Mouse (Mus musculus) megakaryocyte, embryonic 14.5 days (primary cell): Measurements from ENCODE around the gene Ap3b1. TPM values are rescaled to one million over a fixed set of nuclear protein-coding genes. Genes with fewer than 3 reads are reported as not detected.

Source experiments
- H3K27me3 ChIP-seq: replicated peaks from 2 replicates; pipeline ENCODE3; 2012; ENCODE audit warnings: inconsistent platforms
- H3K36me3 ChIP-seq: replicated peaks from 2 replicates; pipeline ENCODE3; 2012; ENCODE audit warnings: low read length, inconsistent platforms, mixed read lengths
- H3K4me1 ChIP-seq: 2 replicates; pipeline ENCODE4 v1.6.1; 2012; ENCODE audit warnings: inconsistent platforms
- H3K4me3 ChIP-seq: replicated peaks from 2 replicates; pipeline ENCODE3; 2012; ENCODE audit warnings: moderate library complexity, mild to moderate bottlenecking, inconsistent platforms
- H3K9me3 ChIP-seq: 2 replicates; pipeline ENCODE4 v1.6.1; 2012; ENCODE audit warnings: inconsistent platforms
- FLI1 ChIP-seq: IDR thresholded peaks from 2 replicates; pipeline ENCODE4 v1.6.1; 2012; ENCODE audit warnings: low read length, inconsistent platforms, mixed read lengths
- GATA1 ChIP-seq: IDR thresholded peaks from 3 replicates; pipeline ENCODE4 v1.6.1; 2012; ENCODE audit warnings: mixed read lengths, low read length, inconsistent platforms, borderline replicate concordance
- polyA plus RNA-seq: library from polyadenylated mRNA; stranded (reverse); fragments of >175 nt; gene quantifications from 2 replicates; pipeline ENCODE4 v1.2.3, GENCODE M21; 2012; ENCODE audit warnings: low replicate concordance; ENCODE audit not compliant: insufficient read depth

The Ap3b1 gene
- polyA plus RNA-seq, 1 experiment = 19.0 TPM

- no peaks in the 10 kb centered on the region for H3K4me1 ChIP-seq
- no peaks in the 10 kb centered on the region for H3K27me3 ChIP-seq
- H3K4me3 ChIP-seq = no peak overlapping the region
- no peak for TF ChIP-seq GATA1
- TF ChIP-seq FLI1 = no peak
- H3K36me3 ChIP-seq = peaks cover 57% of the 10 kb centered on the region
- H3K9me3 ChIP-seq = no peaks in the 10 kb centered on the region
These were observed 190.8 kb downstream of the Ap3b1 start for GRCm38 (mm10) chr13:94549580-94549979.

- Histone ChIP-seq H3K27me3 (no peaks in the 10 kb centered on the region), H3K4me3 (no peak overlapping the region), H3K4me1 (no peaks in the 10 kb centered on the region), H3K9me3 (no peaks in the 10 kb centered on the region), H3K36me3 (peaks cover 54% of the 10 kb centered on the region)
- TF ChIP-seq FLI1 = no peak
- no peak for TF ChIP-seq GATA1
These were observed 191.3 kb downstream of the Ap3b1 start for GRCm38 (mm10) chr13:94550037-94550436.

- Histone ChIP-seq H3K4me1 (peaks cover 3% of the 10 kb centered on the region; the same call in 1 of the 2 replicates), H3K36me3 (peaks cover 40% of the 10 kb centered on the region), H3K4me3 (no peak overlapping the region), H3K27me3 (no peaks in the 10 kb centered on the region), H3K9me3 (no peaks in the 10 kb centered on the region)
- TF ChIP-seq FLI1 (no peak), GATA1 (no peak)
These were observed 201.3 kb downstream of the Ap3b1 start for GRCm38 (mm10) chr13:94560011-94560410.

DNA sequence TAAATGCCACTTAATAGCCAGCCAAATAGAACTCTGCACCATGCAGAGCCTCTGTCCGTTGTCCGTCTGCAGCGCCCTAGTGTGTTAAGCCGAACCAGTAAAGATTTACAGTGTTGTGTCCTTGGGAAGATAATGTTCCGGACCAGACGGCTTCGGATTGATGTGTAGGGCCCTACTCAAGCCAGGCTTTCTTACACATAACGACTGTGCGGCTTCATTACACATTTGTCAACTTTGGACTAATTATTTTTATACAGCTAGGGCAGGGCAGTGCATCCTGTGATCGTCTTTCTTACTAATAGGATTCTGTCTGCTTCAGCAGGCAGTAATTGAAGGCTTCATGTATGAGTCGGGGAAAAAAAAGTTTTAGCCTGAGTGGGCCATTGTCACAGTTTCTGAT, 202.1 kb downstream of the Ap3b1 start:
- TF ChIP-seq FLI1 (no peak), GATA1 (no peak)
- Histone ChIP-seq H3K4me1 (peaks cover 3% of the 10 kb centered on the region; the same call in 1 of the 2 replicates), H3K4me3 (no peak overlapping the region), H3K9me3 (no peaks in the 10 kb centered on the region), H3K36me3 (peaks cover 49% of the 10 kb centered on the region), H3K27me3 (no peaks in the 10 kb centered on the region)

- Histone ChIP-seq H3K4me3 (no peak overlapping the region), H3K4me1 (peaks cover 3% of the 10 kb centered on the region; the same call in 1 of the 2 replicates), H3K9me3 (no peaks in the 10 kb centered on the region), H3K36me3 (peaks cover 68% of the 10 kb centered on the region), H3K27me3 (no peaks in the 10 kb centered on the region)
- TF ChIP-seq FLI1 (no peak), GATA1 (no peak)
These were observed 204.0 kb downstream of the Ap3b1 start for GRCm38 (mm10) chr13:94562652-94563339.

- Histone ChIP-seq H3K36me3 (peaks cover 74% of the 10 kb centered on the region), H3K4me3 (no peak overlapping the region), H3K4me1 (peaks cover 3% of the 10 kb centered on the region; the same call in 1 of the 2 replicates), H3K27me3 (no peaks in the 10 kb centered on the region), H3K9me3 (no peaks in the 10 kb centered on the region)
- no peak for TF ChIP-seq FLI1
- TF ChIP-seq GATA1 = no peak
These were observed 205.1 kb downstream of the Ap3b1 start for GRCm38 (mm10) chr13:94563836-94564235.

DNA sequence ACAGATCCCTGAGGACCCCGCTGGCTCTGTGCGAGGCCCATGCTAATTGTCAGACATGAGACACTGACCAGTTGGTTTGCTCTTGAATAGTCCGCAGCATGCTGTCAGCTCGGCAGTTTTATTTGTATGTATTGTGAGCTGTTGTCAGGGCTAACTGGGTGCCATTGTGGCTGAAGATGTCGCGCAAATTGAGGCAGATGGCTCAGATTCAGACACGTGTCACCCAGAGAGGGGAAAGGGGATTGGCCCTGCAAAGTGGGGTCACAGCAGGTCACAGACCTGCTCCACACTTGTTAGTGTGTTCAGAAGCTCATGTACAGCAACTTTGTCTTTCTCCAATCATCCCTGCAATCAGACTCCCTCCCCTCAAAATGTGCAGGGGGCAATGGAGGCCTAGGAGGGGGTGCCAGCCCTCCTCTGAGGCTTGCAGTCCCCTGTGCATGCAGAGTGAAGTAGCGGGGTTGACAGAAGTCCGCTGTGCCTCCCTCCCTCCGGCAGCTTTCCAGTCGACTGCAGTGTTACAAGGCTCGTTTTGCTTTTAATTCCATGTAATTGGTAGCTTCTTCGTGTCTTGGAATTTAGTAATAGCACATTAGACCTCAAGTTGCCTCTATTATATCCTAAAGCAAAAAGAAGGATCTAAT, 205.7 kb downstream of the Ap3b1 start:
- TF ChIP-seq GATA1 = no peak
- TF ChIP-seq FLI1 = no peak
- Histone ChIP-seq H3K36me3 (peaks cover 81% of the 10 kb centered on the region), H3K27me3 (no peaks in the 10 kb centered on the region), H3K4me1 (peaks cover 3% of the 10 kb centered on the region; the same call in 1 of the 2 replicates), H3K9me3 (no peaks in the 10 kb centered on the region), H3K4me3 (no peak overlapping the region)

DNA sequence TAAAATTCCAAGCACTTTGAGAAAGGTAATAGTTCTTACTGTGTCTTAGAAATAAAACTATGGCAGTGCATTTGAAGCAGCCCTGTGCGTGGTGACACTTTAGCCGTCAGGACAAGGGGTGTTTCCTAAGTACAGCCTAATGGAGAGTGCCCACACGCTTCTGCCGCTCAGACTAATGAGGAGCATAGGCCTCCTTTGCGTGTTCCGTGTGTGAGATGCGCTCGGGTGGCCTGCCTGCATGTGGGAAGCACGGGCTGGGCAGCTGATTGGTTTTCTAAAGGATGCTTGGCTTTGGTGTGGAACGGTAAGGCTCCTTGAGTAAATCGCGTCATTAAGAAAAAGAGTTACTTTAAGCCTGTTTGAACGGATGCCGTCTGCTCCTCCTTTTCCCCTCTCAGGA, 206.4 kb downstream of the Ap3b1 start:
- peaks cover 87% of the 10 kb centered on the region for H3K36me3 ChIP-seq
- H3K27me3 ChIP-seq = no peaks in the 10 kb centered on the region
- H3K9me3 ChIP-seq = no peaks in the 10 kb centered on the region
- no peak overlapping the region for H3K4me3 ChIP-seq
- TF ChIP-seq GATA1 (no peak), FLI1 (no peak)
- peaks cover 3% of the 10 kb centered on the region; the same call in 1 of the 2 replicates for H3K4me1 ChIP-seq

DNA sequence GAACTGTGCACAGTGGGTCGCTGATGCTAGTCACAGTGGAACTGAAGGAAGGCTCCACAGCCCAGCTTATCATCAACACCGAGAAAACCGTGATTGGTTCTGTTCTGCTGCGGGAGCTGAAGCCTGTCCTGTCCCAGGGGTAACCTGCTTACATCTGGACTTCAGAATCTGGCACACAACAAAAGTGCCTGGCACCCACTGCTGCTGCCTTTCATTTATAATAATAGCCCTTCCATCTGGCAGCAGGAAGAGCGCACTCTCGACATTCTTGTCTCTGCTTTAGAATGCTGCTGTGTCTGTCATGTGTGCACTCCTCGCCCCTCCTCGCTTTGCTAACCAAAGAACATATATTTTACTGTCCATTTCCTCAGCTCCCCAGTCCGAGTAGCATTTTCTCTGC, 206.9 kb downstream of the Ap3b1 start:
- no peaks in the 10 kb centered on the region for H3K27me3 ChIP-seq
- TF ChIP-seq GATA1 = no peak
- TF ChIP-seq FLI1 = no peak
- H3K36me3 ChIP-seq = peaks cover 87% of the 10 kb centered on the region
- no peaks in the 10 kb centered on the region for H3K9me3 ChIP-seq
- peaks cover 3% of the 10 kb centered on the region; the same call in 1 of the 2 replicates for H3K4me1 ChIP-seq
- H3K4me3 ChIP-seq = no peak overlapping the region

DNA sequence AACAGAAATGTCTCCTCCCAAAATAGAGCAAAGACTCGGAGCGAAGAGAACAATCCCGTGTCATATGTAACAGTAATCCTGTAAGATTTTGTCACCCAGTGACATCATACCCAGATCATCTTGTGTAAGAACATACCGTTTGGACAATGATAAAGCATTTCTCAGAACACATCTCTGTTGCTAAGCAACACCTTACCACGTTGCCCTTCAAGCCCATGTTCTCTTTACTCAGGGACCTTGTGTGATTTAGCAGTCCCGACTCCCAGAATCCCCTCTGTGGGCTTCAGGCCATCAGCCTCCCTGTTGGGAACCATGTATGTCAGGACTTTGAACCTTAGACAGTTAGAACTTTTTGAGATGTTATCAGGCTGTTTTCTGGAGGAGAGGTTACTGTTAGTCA, 209.0 kb downstream of the Ap3b1 start:
- Histone ChIP-seq H3K9me3 (no peaks in the 10 kb centered on the region), H3K27me3 (no peaks in the 10 kb centered on the region), H3K4me3 (no peak overlapping the region), H3K36me3 (peaks cover 69% of the 10 kb centered on the region), H3K4me1 (no peaks in the 10 kb centered on the region)
- TF ChIP-seq GATA1 (no peak), FLI1 (no peak)
